ENCODE assay signal across 10 mouse cellular contexts in genomic region chr4:150119640-150120039, GRCm38 (mm10). TPM values are rescaled to one million over a fixed set of nuclear protein-coding genes. Genes with fewer than 3 reads are reported as not detected.
DNase-seq lines count a peak whose midpoint lies in the region; ATAC-seq and TF ChIP-seq lines count a peak whose summit lies in the region.
"Had no signal": no experiment of that assay in that cellular context is flagged by ENCODE, and none has a peak within 500 bp of the region (broad histone marks: within the 10 kb centered on the region; RNA-seq: fewer than 3 reads in every experiment).

No protein-coding gene starts in this region.

- H3K27ac ChIP-seq in heart, embryonic 15.5 days, result no peak overlapping the region
- H3K27ac ChIP-seq in embryonic facial prominence, embryonic 10.5 days (replicated peaks), result peak overlapping the region; percentile 52; the same call in 1 of the 2 replicates
- H3K27ac ChIP-seq in kidney, adult 2 months (ENCODE audit: insufficient read depth, low read depth, low read length), result peak overlapping the region; percentile 70
- no peak overlapping the region for H3K27ac ChIP-seq in midbrain, embryonic 15.5 days
- H3K27ac ChIP-seq in thymus, adult 2 months (ENCODE audit: control insufficient read depth, insufficient read depth, low read length), result no peak overlapping the region

- peak overlapping the region; percentile 7; the same call in 1 of the 2 replicates for H3K4me3 ChIP-seq in heart, embryonic 15.5 days
- peak overlapping the region; percentile 42 for H3K4me3 ChIP-seq in embryonic facial prominence, embryonic 10.5 days
- no peak overlapping the region for H3K4me3 ChIP-seq in kidney, adult 2 months (ENCODE audit: insufficient read depth, low read depth, low read length)
- no peak overlapping the region for H3K4me3 ChIP-seq in midbrain, embryonic 15.5 days
- H3K4me3 ChIP-seq in thymus, adult 2 months (ENCODE audit: control insufficient read depth, insufficient read depth, low read length), result no peak overlapping the region

- H3K4me2 ChIP-seq in heart, embryonic 15.5 days, result peak overlapping the region; percentile 54
- H3K4me2 ChIP-seq in midbrain, embryonic 15.5 days, result peak overlapping the region; percentile 32; the same call in 1 of the 2 replicates

- DNase-seq in heart, adult 18-20 months, result no peak
- DNase-seq in embryonic facial prominence, embryonic 10.5 days (ENCODE audit: low spot score), result no peak
- peak; percentile 91 for DNase-seq in kidney, adult 2 months
- DNase-seq in thymus, adult 2 months, result no peak
- DNase-seq in left cerebral cortex, adult 9 months (ENCODE audit: low spot score in 2 of 2), result no peak
- DNase-seq: cerebellum, postnatal 36 days had no signal

- H3K27me3 ChIP-seq in heart, embryonic 15.5 days, result no peaks in the 10 kb centered on the region
- peaks cover 3% of the 10 kb centered on the region for H3K27me3 ChIP-seq in embryonic facial prominence, embryonic 10.5 days (replicated peaks; ENCODE audit: low read depth, poor library complexity, severe bottlenecking)
- no peaks in the 10 kb centered on the region for H3K27me3 ChIP-seq in kidney, adult 2 months (replicated peaks; ENCODE audit: control insufficient read depth, insufficient read depth, low read length)
- H3K27me3 ChIP-seq in midbrain, embryonic 15.5 days (replicated peaks), result no peaks in the 10 kb centered on the region
- no peaks in the 10 kb centered on the region for H3K27me3 ChIP-seq in thymus, adult 2 months (ENCODE audit: control insufficient read depth, insufficient read depth, low read length)

- ATAC-seq in heart, embryonic 15.5 days (replicated peaks; ENCODE audit: insufficient number of reproducible peaks, insufficient read depth, low FRiP score, low read depth), result no peak
- ATAC-seq in midbrain, embryonic 15.5 days (replicated peaks), result no peak
- ATAC-seq in megakaryocyte, adult 5-6 weeks (ENCODE audit: poor library complexity, severe bottlenecking), result no peak

- TF ChIP-seq POLR2A in kidney, adult 2 months (IDR thresholded peaks at IDR 0.05; ENCODE audit: low read depth, low read length), result no peak
- TF ChIP-seq POLR2A in thymus, adult 2 months (IDR thresholded peaks at IDR 0.05; ENCODE audit: control insufficient read depth, extremely low read depth, insufficient read depth, low read length, poor library complexity), result no peak

- no peaks in the 10 kb centered on the region for H3K9me3 ChIP-seq in heart, embryonic 15.5 days (replicated peaks)
- no peaks in the 10 kb centered on the region for H3K9me3 ChIP-seq in embryonic facial prominence, embryonic 10.5 days
- no peaks in the 10 kb centered on the region for H3K9me3 ChIP-seq in midbrain, embryonic 15.5 days

- TF ChIP-seq CTCF in kidney, adult 2 months (conservative IDR thresholded peaks at IDR 0.05; ENCODE audit: insufficient read depth, insufficient read length, low read depth, low read length), result no peak
- TF ChIP-seq CTCF in thymus, adult 2 months (IDR thresholded peaks at IDR 0.05; ENCODE audit: borderline replicate concordance, control insufficient read depth, extremely low read depth, insufficient read depth, low read length, poor library complexity), result no peak

- peaks cover 14% of the 10 kb centered on the region for H3K4me1 ChIP-seq in heart, embryonic 15.5 days (replicated peaks)
- peaks cover 28% of the 10 kb centered on the region for H3K4me1 ChIP-seq in embryonic facial prominence, embryonic 10.5 days
- H3K4me1 ChIP-seq in kidney, adult 2 months (ENCODE audit: control insufficient read depth, insufficient read depth, low read length), result peaks cover 13% of the 10 kb centered on the region; the same call in 1 of the 2 replicates
- no peaks in the 10 kb centered on the region; the same call in 1 of the 2 replicates for H3K4me1 ChIP-seq in midbrain, embryonic 15.5 days
- H3K4me1 ChIP-seq in thymus, adult 2 months (replicated peaks; ENCODE audit: control insufficient read depth, insufficient read depth, low read length), result peaks cover 17% of the 10 kb centered on the region

- H3K36me3 ChIP-seq in heart, embryonic 15.5 days, result no peaks in the 10 kb centered on the region
- no peaks in the 10 kb centered on the region for H3K36me3 ChIP-seq in embryonic facial prominence, embryonic 10.5 days (replicated peaks)
- no peaks in the 10 kb centered on the region for H3K36me3 ChIP-seq in kidney, adult 2 months (ENCODE audit: control insufficient read depth, insufficient read depth, low read length)
- no peaks in the 10 kb centered on the region for H3K36me3 ChIP-seq in midbrain, embryonic 15.5 days (replicated peaks)
- H3K36me3 ChIP-seq in thymus, adult 2 months (ENCODE audit: control insufficient read depth, insufficient read depth, low read length), result no peaks in the 10 kb centered on the region

- WGBS in heart, embryonic 15.5 days, result 51% methylated on average over 14 of the region's 14 CpGs
- 67% methylated on average over 14 of the region's 14 CpGs for WGBS in embryonic facial prominence, embryonic 10.5 days
- 42% methylated on average over 14 of the region's 14 CpGs for WGBS in kidney, adult 2 months
- WGBS in midbrain, embryonic 15.5 days, result 61% methylated on average over 14 of the region's 14 CpGs
- WGBS in thymus, adult 2 months, result 87% methylated on average over 14 of the region's 14 CpGs

- H3K9ac ChIP-seq in heart, embryonic 15.5 days, result no peak overlapping the region
- no peak overlapping the region for H3K9ac ChIP-seq in midbrain, embryonic 15.5 days

RNA-seq across cellular contexts. Expression of gene Slc2a5, which starts 0.6 kb away (rescaled TPM):
- polyA plus RNA-seq in heart, embryonic 15.5 days (2015; fragmentation: Nextera tagmentation; extraction: Ambion mirVana), result 0.74 and 0.93 TPM in 2 replicates
- total RNA-seq in heart, adult 18-20 months (2021), result under 1 TPM in 1 of 2 experiments, not detected in 1; 0.41 TPM
- 1.4 and 1.7 TPM in 2 replicates for polyA plus RNA-seq in embryonic facial prominence, embryonic 10.5 days (2016; fragmentation: Nextera tagmentation; extraction: Ambion mirVana)
- 181 and 266 TPM in 2 replicates for polyA plus RNA-seq in kidney, adult 2 months (2012; rRNA removed)
- polyA plus RNA-seq in midbrain, embryonic 15.5 days (2015; fragmentation: Nextera tagmentation; extraction: Ambion mirVana), result 1.6 and 2.9 TPM in 2 replicates
- polyA plus RNA-seq in thymus, adult 2 months (2012; rRNA removed), result 1.2 and 2.1 TPM in 2 replicates
- total RNA-seq in megakaryocyte, adult 5-6 weeks (2015), result not detected in 2 replicates
- 0.11 TPM in 1 of 2 replicates, not detected in the other for total RNA-seq in megakaryocyte, adult 5-6 weeks (2017)

RNA-seq across cellular contexts. Expression of gene Slc2a7, which starts 29.1 kb away (rescaled TPM):
- polyA plus RNA-seq in heart, embryonic 15.5 days (2015; fragmentation: Nextera tagmentation; extraction: Ambion mirVana), result not detected in 2 replicates
- total RNA-seq in heart, adult 18-20 months (2021), result not detected
- not detected in 2 replicates for polyA plus RNA-seq in embryonic facial prominence, embryonic 10.5 days (2016; fragmentation: Nextera tagmentation; extraction: Ambion mirVana)
- 0.64 and 1.3 TPM in 2 replicates for polyA plus RNA-seq in kidney, adult 2 months (2012; rRNA removed)
- not detected in 2 replicates for polyA plus RNA-seq in midbrain, embryonic 15.5 days (2015; fragmentation: Nextera tagmentation; extraction: Ambion mirVana)
- polyA plus RNA-seq in thymus, adult 2 months (2012; rRNA removed), result 0.05 TPM in 1 of 2 replicates, not detected in the other
- total RNA-seq in megakaryocyte, adult 5-6 weeks (2015), result not detected in 2 replicates
- total RNA-seq in megakaryocyte, adult 5-6 weeks (2017), result not detected in 2 replicates
- total RNA-seq: layer of hippocampus, postnatal 10 days had no signal

RNA-seq across cellular contexts. Expression of gene Gpr157, which starts 32.5 kb away (rescaled TPM):
- polyA plus RNA-seq in heart, embryonic 15.5 days (2015; fragmentation: Nextera tagmentation; extraction: Ambion mirVana), result 3.1 TPM in 2 replicates
- 10 to 100 TPM; 36.5 to 43.7 TPM for total RNA-seq in heart, adult 18-20 months (2021)
- 0.49 and 0.55 TPM in 2 replicates for polyA plus RNA-seq in embryonic facial prominence, embryonic 10.5 days (2016; fragmentation: Nextera tagmentation; extraction: Ambion mirVana)
- polyA plus RNA-seq in kidney, adult 2 months (2012; rRNA removed), result 0.76 and 1.2 TPM in 2 replicates
- 0.32 and 0.55 TPM in 2 replicates for polyA plus RNA-seq in midbrain, embryonic 15.5 days (2015; fragmentation: Nextera tagmentation; extraction: Ambion mirVana)
- 7.4 TPM in 2 replicates for polyA plus RNA-seq in thymus, adult 2 months (2012; rRNA removed)
- total RNA-seq in megakaryocyte, adult 5-6 weeks (2015), result 1.0 and 1.9 TPM in 2 replicates
- total RNA-seq in megakaryocyte, adult 5-6 weeks (2017), result 1.6 and 2.6 TPM in 2 replicates

Comparison
In these comparisons a context has a peak if more than half of its experiments do, and no peak if none do; other contexts are left out.
1. H3K27ac ChIP-seq: peak in embryonic facial prominence, embryonic 10.5 days (single experiment) and kidney, adult 2 months (single experiment); none in heart, embryonic 15.5 days (single experiment), midbrain, embryonic 15.5 days (single experiment) and thymus, adult 2 months (single experiment).
2. H3K4me3 ChIP-seq: peak in heart, embryonic 15.5 days (single experiment) and embryonic facial prominence, embryonic 10.5 days (single experiment); none in kidney, adult 2 months (single experiment), midbrain, embryonic 15.5 days (single experiment) and thymus, adult 2 months (single experiment).
3. RNA of gene Slc2a5, which starts 0.6 kb away (polyA plus RNA-seq): 181 to 266 TPM in kidney, adult 2 months; 1.6 to 2.9 TPM in midbrain, embryonic 15.5 days, 1.4 to 1.7 TPM in embryonic facial prominence, embryonic 10.5 days, 1.2 to 2.1 TPM in thymus, adult 2 months and 0.74 to 0.93 TPM in heart, embryonic 15.5 days; every median in the first group is over 10 times any median in the second.